Mouse (Mus musculus): ENCODE measurements around the gene Gm11168.
A peak's percentile ranks its signal among the peaks of the same experiment; 100 is the strongest.
"Not testable (repeated sequence)": the region's sequence is repeated elsewhere in the genome, so short reads cannot be mapped to it uniquely, and the experiment has no call there.

Gm11168 gene

GRCm38 (mm10) chr9:3002794-3003396 lies at the start of gene Gm11168:
Gm11168 (plus strand) TSS chr9:3003346.
- peak in 1 of 2 experiments; percentile 6 for DNase-seq (ENCODE audit: low spot score in 2 of 2)

- not testable (repeated sequence) for DNase-seq (ENCODE audit: low spot score in 2 of 2)
Observed at GRCm38 (mm10) chr9:3000445-3000972, 2.6 kb upstream of the Gm11168 start, which contains the start of gene Gm10722. Gm10722 (plus strand) TSS chr9:3000922.

- DNase-seq (ENCODE audit: low spot score in 2 of 2), result peak; percentile 17 to 18
Observed at GRCm38 (mm10) chr9:3001006-3001405, 2.1 kb upstream of the Gm11168 start.

GRCm38 (mm10) chr9:3001948-3002659 lies 1.0 kb upstream of the Gm11168 start:
- DNase-seq (ENCODE audit: low spot score in 2 of 2), result peak; percentile 100

- not testable (repeated sequence) for DNase-seq (ENCODE audit: low spot score in 2 of 2)
Observed at GRCm38 (mm10) chr9:3006179-3006578, 3.0 kb downstream of the Gm11168 start.

GRCm38 (mm10) chr9:3006636-3007035 lies 3.5 kb downstream of the Gm11168 start:
- DNase-seq (ENCODE audit: low spot score in 2 of 2), result peak; percentile 81 to 83

GRCm38 (mm10) chr9:3007272-3007671 lies 4.1 kb downstream of the Gm11168 start:
- not testable (repeated sequence) for DNase-seq (ENCODE audit: low spot score in 2 of 2)

GRCm38 (mm10) chr9:3009331-3009730 lies 6.2 kb downstream of the Gm11168 start:
- DNase-seq (ENCODE audit: low spot score in 2 of 2), result not testable (repeated sequence)

GRCm38 (mm10) chr9:3012054-3012621 lies 9.0 kb downstream of the Gm11168 start:
- DNase-seq (ENCODE audit: low spot score in 2 of 2), result not testable (repeated sequence)

GRCm38 (mm10) chr9:3012733-3013279 lies 9.7 kb downstream of the Gm11168 start, which contains the start of gene Gm10721:
Gm10721 (plus strand) TSS chr9:3013140.
- not testable (repeated sequence) for DNase-seq (ENCODE audit: low spot score in 2 of 2)

GRCm38 (mm10) chr9:3015354-3015753 lies 12.2 kb downstream of the Gm11168 start, which contains the start of gene Gm10720:
Gm10720 (plus strand) TSS chr9:3015654.
- not testable (repeated sequence) for DNase-seq (ENCODE audit: low spot score in 2 of 2)

GRCm38 (mm10) chr9:3015896-3016295 lies 12.8 kb downstream of the Gm11168 start:
- peak; percentile 2 to 6 for DNase-seq (ENCODE audit: low spot score in 2 of 2)

GRCm38 (mm10) chr9:3017108-3017507 lies 14.0 kb downstream of the Gm11168 start, which contains the start of gene Gm10719:
Gm10719 (plus strand) TSS chr9:3017408.
- not testable (repeated sequence) for DNase-seq (ENCODE audit: low spot score in 2 of 2)

- peak; percentile 92 to 100 for DNase-seq (ENCODE audit: low spot score in 2 of 2)
Observed at GRCm38 (mm10) chr9:3018944-3019343, 15.8 kb downstream of the Gm11168 start.

- peak; percentile 85 for DNase-seq (ENCODE audit: low spot score in 2 of 2)
Observed at GRCm38 (mm10) chr9:3019835-3020727, 16.9 kb downstream of the Gm11168 start.

GRCm38 (mm10) chr9:3022316-3023008 lies 19.3 kb downstream of the Gm11168 start:
- peak; percentile 59 to 72 for DNase-seq (ENCODE audit: low spot score in 2 of 2)

GRCm38 (mm10) chr9:3023312-3023984 lies 20.3 kb downstream of the Gm11168 start, which contains the start of gene Gm10718:
Gm10718 (plus strand) TSS chr9:3023547.
- peak; percentile 20 to 24 for DNase-seq (ENCODE audit: low spot score in 2 of 2)

GRCm38 (mm10) chr9:3023985-3024648 lies 21.0 kb downstream of the Gm11168 start:
- peak; percentile 82 to 86 for DNase-seq (ENCODE audit: low spot score in 2 of 2)

GRCm38 (mm10) chr9:3024912-3025467 lies 21.8 kb downstream of the Gm11168 start, which contains the start of gene Gm10717:
Gm10717 (plus strand) TSS chr9:3025417.
- peak; percentile 64 for DNase-seq (ENCODE audit: low spot score in 2 of 2)

Data from spleen, postnatal 14 days (tissue).